Mouse (Mus musculus) G1E (cell line): ENCODE data around the gene Pitpnm3.

Experiments used
- CTCF ChIP-seq: IDR thresholded peaks from 2 replicates; pipeline ENCODE4 v1.5.1; 2012; ENCODE audit warnings: low read depth, low read length, inconsistent platforms, mixed read lengths
- GATA1 ChIP-seq: IDR thresholded peaks from 2 replicates; pipeline ENCODE4 v1.6.1; 2012; ENCODE audit warnings: borderline replicate concordance, low read length, inconsistent platforms, mixed read lengths
- GATA2 ChIP-seq: IDR thresholded peaks from 2 replicates; pipeline ENCODE4 v1.6.1; 2012; ENCODE audit warnings: low read depth, low read length, inconsistent platforms, borderline replicate concordance
- TAL1 ChIP-seq: conservative IDR thresholded peaks from 2 replicates; pipeline ENCODE4 v1.6.1; 2012; ENCODE audit warnings: low read depth, low read length, inconsistent platforms, mixed read lengths

DNA sequence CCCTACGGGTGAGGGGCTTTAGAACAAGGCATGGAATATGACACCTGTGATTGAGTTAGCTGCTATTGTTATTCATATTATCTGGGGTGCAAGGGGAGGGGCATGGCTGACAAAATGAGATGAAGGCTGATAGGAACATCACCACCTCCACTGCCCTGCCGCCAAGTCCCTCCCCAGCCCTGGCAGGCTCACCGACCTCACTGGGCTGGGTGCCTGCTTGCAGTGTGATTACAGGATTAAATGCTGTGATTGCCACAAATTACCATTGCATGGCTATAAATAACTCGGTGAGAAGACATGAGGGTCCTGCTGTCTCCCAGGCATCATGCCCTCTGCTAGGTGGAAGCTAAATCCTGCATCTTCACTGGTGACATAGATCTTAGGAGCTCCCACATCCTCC lies 56.9 kb downstream of the Pitpnm3 start:
- TF ChIP-seq CTCF = no peak
- TF ChIP-seq GATA2 = no peak
- no peak for TF ChIP-seq GATA1
- TF ChIP-seq TAL1 = no peak
